ENCODE assay signal across 32 mouse cellular contexts in the genomic region with DNA sequence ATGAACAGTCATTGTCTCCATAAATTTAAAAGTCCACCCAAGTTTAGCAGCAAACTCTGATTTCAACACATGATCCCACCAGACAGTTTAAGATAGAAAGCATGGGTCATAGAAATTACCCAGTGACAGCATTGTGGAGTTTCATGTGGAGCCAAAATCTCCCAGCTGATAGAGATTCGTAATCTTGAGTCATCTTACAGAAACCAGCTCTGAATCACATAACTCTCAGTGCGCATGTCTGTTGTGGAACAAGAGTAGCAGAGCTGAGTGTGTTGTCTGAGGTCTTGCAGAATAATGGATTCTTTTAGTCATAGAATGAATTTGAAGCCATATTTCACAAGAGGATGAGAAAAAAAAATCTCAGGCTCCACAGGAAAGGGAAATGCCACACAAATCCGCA. TPM values are rescaled to one million over a fixed set of nuclear protein-coding genes. Genes with fewer than 3 reads are reported as not detected.
DNase-seq lines count a peak whose midpoint lies in the region; ATAC-seq and TF ChIP-seq lines count a peak whose summit lies in the region.
"Had no signal": no experiment of that assay in that cellular context is flagged by ENCODE, and none has a peak within 500 bp of the region (broad histone marks: within the 10 kb centered on the region; RNA-seq: fewer than 3 reads in every experiment).

No protein-coding gene starts in this region.

- H3K4me1 ChIP-seq in embryonic facial prominence, embryonic 14.5 days (ENCODE audit: control insufficient read depth, insufficient read depth, low read length) = no peaks in the 10 kb centered on the region
- no peaks in the 10 kb centered on the region for H3K4me1 ChIP-seq in embryonic facial prominence, embryonic 10.5 days
- H3K4me1 ChIP-seq in midbrain, postnatal 0 days (ENCODE audit: insufficient read depth, low read length) = no peaks in the 10 kb centered on the region
- H3K4me1 ChIP-seq in midbrain, embryonic 10.5 days = no peaks in the 10 kb centered on the region
- no peaks in the 10 kb centered on the region for H3K4me1 ChIP-seq in liver, postnatal 0 days (ENCODE audit: insufficient read depth)
- H3K4me1 ChIP-seq in forebrain, postnatal 0 days (ENCODE audit: insufficient read depth) = no peaks in the 10 kb centered on the region
- H3K4me1 ChIP-seq: hindbrain, embryonic 13.5 days; kidney, embryonic 15.5 days; limb, embryonic 10.5 days; liver, embryonic 15.5 days; megakaryocyte, embryonic 14.5 days had no signal

- no peak overlapping the region for H3K4me2 ChIP-seq in embryonic facial prominence, embryonic 14.5 days (ENCODE audit: low read depth, low read length)
- no peak overlapping the region for H3K4me2 ChIP-seq in midbrain, postnatal 0 days (ENCODE audit: low read depth, low read length, poor library complexity, severe bottlenecking)
- no peak overlapping the region for H3K4me2 ChIP-seq in liver, postnatal 0 days (ENCODE audit: low read depth, low read length)
- H3K4me2 ChIP-seq in forebrain, postnatal 0 days (ENCODE audit: low read depth) = no peak overlapping the region
- H3K4me2 ChIP-seq: hindbrain, embryonic 13.5 days; kidney, embryonic 15.5 days; liver, embryonic 15.5 days had no signal

- 78% methylated on average over 3 of the region's 3 CpGs for WGBS in embryonic facial prominence, embryonic 14.5 days
- 89% methylated on average over 3 of the region's 3 CpGs for WGBS in embryonic facial prominence, embryonic 10.5 days
- WGBS in midbrain, postnatal 0 days = 81% methylated on average over 3 of the region's 3 CpGs
- WGBS in midbrain, embryonic 10.5 days = 90% methylated on average over 3 of the region's 3 CpGs
- 31% methylated on average over 3 of the region's 3 CpGs for WGBS in macrophage (ENCODE audit: missing documents)
- WGBS in liver, postnatal 0 days (ENCODE audit: insufficient replicate concordance) = 62% methylated on average over 3 of the region's 3 CpGs
- 82% methylated on average over 3 of the region's 3 CpGs for WGBS in forebrain, postnatal 0 days

- H3K79me2 ChIP-seq in macrophage (ENCODE audit: inconsistent target) = no peaks in the 10 kb centered on the region

- TF ChIP-seq EP300 in liver, postnatal 0 days (IDR thresholded peaks at IDR 0.05; ENCODE audit: low read depth) = no peak

- peak; percentile 4 for DNase-seq in embryonic facial prominence, embryonic 14.5 days (ENCODE audit: low spot score)
- DNase-seq in embryonic facial prominence, embryonic 10.5 days (ENCODE audit: low spot score) = no peak
- DNase-seq in midbrain, postnatal 0 days (ENCODE audit: low spot score) = peak; percentile 5
- DNase-seq in midbrain, embryonic 10.5 days (ENCODE audit: low spot score) = no peak
- no peak for DNase-seq in liver, postnatal 0 days
- DNase-seq in neural tube, embryonic 10.5 days (ENCODE audit: extremely low spot score, low spot score) = no peak
- no peak for DNase-seq in forebrain, postnatal 0 days
- DNase-seq: adrenal gland, postnatal 25 days; cerebellum, adult 9-11 months; gastrocnemius, postnatal 14 days; heart, adult 2 months; heart, postnatal 36 days; kidney, adult 11 months; kidney, postnatal 36 days; liver; lung, postnatal 10 days had no signal

- no peak overlapping the region for H3K9ac ChIP-seq in embryonic facial prominence, embryonic 14.5 days (ENCODE audit: low read depth, low read length)
- H3K9ac ChIP-seq in midbrain, postnatal 0 days (replicated peaks; ENCODE audit: low read length, poor library complexity, severe bottlenecking) = no peak overlapping the region
- H3K9ac ChIP-seq in liver, postnatal 0 days (replicated peaks) = no peak overlapping the region
- no peak overlapping the region for H3K9ac ChIP-seq in forebrain, postnatal 0 days
- H3K9ac ChIP-seq: hindbrain, embryonic 13.5 days; kidney, embryonic 15.5 days; liver, embryonic 15.5 days had no signal

- no peaks in the 10 kb centered on the region for H3K27me3 ChIP-seq in embryonic facial prominence, embryonic 14.5 days (replicated peaks; ENCODE audit: control insufficient read depth, insufficient read depth, low read length)
- no peaks in the 10 kb centered on the region for H3K27me3 ChIP-seq in embryonic facial prominence, embryonic 10.5 days (replicated peaks; ENCODE audit: low read depth, poor library complexity, severe bottlenecking)
- no peaks in the 10 kb centered on the region for H3K27me3 ChIP-seq in midbrain, postnatal 0 days (ENCODE audit: insufficient read depth, low read length)
- H3K27me3 ChIP-seq in midbrain, embryonic 10.5 days (ENCODE audit: low read depth, poor library complexity, severe bottlenecking) = no peaks in the 10 kb centered on the region
- H3K27me3 ChIP-seq in liver, postnatal 0 days (ENCODE audit: insufficient read depth, low read length) = no peaks in the 10 kb centered on the region
- H3K27me3 ChIP-seq in forebrain, postnatal 0 days (ENCODE audit: insufficient read depth, low read length) = no peaks in the 10 kb centered on the region
- H3K27me3 ChIP-seq: hindbrain, embryonic 13.5 days; kidney, embryonic 15.5 days; liver, embryonic 15.5 days; megakaryocyte, embryonic 14.5 days had no signal

- no peak overlapping the region for H3K4me3 ChIP-seq in embryonic facial prominence, embryonic 14.5 days (ENCODE audit: low read depth, low read length)
- no peak overlapping the region for H3K4me3 ChIP-seq in embryonic facial prominence, embryonic 10.5 days
- H3K4me3 ChIP-seq in midbrain, postnatal 0 days (ENCODE audit: low read depth, low read length) = no peak overlapping the region
- no peak overlapping the region for H3K4me3 ChIP-seq in midbrain, embryonic 10.5 days
- no peak overlapping the region for H3K4me3 ChIP-seq in macrophage (ENCODE audit: inconsistent target)
- H3K4me3 ChIP-seq in liver, postnatal 0 days (ENCODE audit: low read depth, low read length) = no peak overlapping the region
- H3K4me3 ChIP-seq in forebrain, postnatal 0 days (ENCODE audit: low read depth, low read length) = no peak overlapping the region
- H3K4me3 ChIP-seq: heart, adult 2 months; hindbrain, embryonic 13.5 days; kidney, embryonic 15.5 days; left cerebral cortex, adult 2 months; limb, embryonic 10.5 days; liver, embryonic 15.5 days; megakaryocyte, embryonic 14.5 days had no signal

- no peak for ATAC-seq in embryonic facial prominence, embryonic 14.5 days (ENCODE audit: low read depth)
- no peak for ATAC-seq in midbrain, postnatal 0 days (ENCODE audit: low FRiP score)
- no peak for ATAC-seq in liver, postnatal 0 days
- ATAC-seq in forebrain, postnatal 0 days = no peak
- ATAC-seq: activated CD4-positive, CD25-positive, alpha-beta regulatory T cell, adult 4 months; forebrain, embryonic 14.5 days; midbrain, embryonic 16.5 days had no signal

- TF ChIP-seq CTCF in midbrain, postnatal 0 days (IDR thresholded peaks at IDR 0.05) = no peak
- TF ChIP-seq CTCF in liver, postnatal 0 days (IDR thresholded peaks at IDR 0.05; ENCODE audit: low read depth) = no peak
- TF ChIP-seq CTCF in forebrain, postnatal 0 days (IDR thresholded peaks at IDR 0.05; ENCODE audit: low read depth) = no peak

- H3K36me3 ChIP-seq in embryonic facial prominence, embryonic 14.5 days (ENCODE audit: control insufficient read depth, insufficient read depth, low read length) = no peaks in the 10 kb centered on the region
- no peaks in the 10 kb centered on the region for H3K36me3 ChIP-seq in embryonic facial prominence, embryonic 10.5 days (replicated peaks)
- no peaks in the 10 kb centered on the region for H3K36me3 ChIP-seq in midbrain, postnatal 0 days (ENCODE audit: insufficient read depth, low read length)
- H3K36me3 ChIP-seq in midbrain, embryonic 10.5 days = no peaks in the 10 kb centered on the region
- no peaks in the 10 kb centered on the region for H3K36me3 ChIP-seq in macrophage (ENCODE audit: inconsistent target)
- no peaks in the 10 kb centered on the region for H3K36me3 ChIP-seq in liver, postnatal 0 days (replicated peaks; ENCODE audit: insufficient read depth, low read length)
- H3K36me3 ChIP-seq in forebrain, postnatal 0 days (ENCODE audit: insufficient read depth) = no peaks in the 10 kb centered on the region
- H3K36me3 ChIP-seq: G1E; hindbrain, embryonic 13.5 days; kidney, embryonic 15.5 days; limb, embryonic 10.5 days; liver, embryonic 15.5 days had no signal

- H3K27ac ChIP-seq in embryonic facial prominence, embryonic 14.5 days (replicated peaks; ENCODE audit: low read depth, low read length) = no peak overlapping the region
- H3K27ac ChIP-seq in embryonic facial prominence, embryonic 10.5 days (replicated peaks) = no peak overlapping the region
- H3K27ac ChIP-seq in midbrain, postnatal 0 days (ENCODE audit: low read depth, low read length) = no peak overlapping the region
- H3K27ac ChIP-seq in midbrain, embryonic 10.5 days (replicated peaks) = no peak overlapping the region
- peak overlapping the region; percentile 19; the same call in 1 of the 2 replicates for H3K27ac ChIP-seq in macrophage
- no peak overlapping the region for H3K27ac ChIP-seq in liver, postnatal 0 days (ENCODE audit: low read depth)
- H3K27ac ChIP-seq in forebrain, postnatal 0 days (ENCODE audit: low read depth, low read length) = no peak overlapping the region
- H3K27ac ChIP-seq: heart, adult 2 months; hindbrain, embryonic 13.5 days; kidney, embryonic 15.5 days; left cerebral cortex, adult 2 months; limb, embryonic 10.5 days; liver, embryonic 15.5 days; stomach, postnatal 0 days had no signal

- H3K9me3 ChIP-seq in embryonic facial prominence, embryonic 14.5 days (ENCODE audit: control insufficient read depth, low read length) = no peaks in the 10 kb centered on the region
- no peaks in the 10 kb centered on the region for H3K9me3 ChIP-seq in embryonic facial prominence, embryonic 10.5 days
- H3K9me3 ChIP-seq in midbrain, postnatal 0 days (ENCODE audit: low read length) = no peaks in the 10 kb centered on the region
- H3K9me3 ChIP-seq in midbrain, embryonic 10.5 days (replicated peaks) = no peaks in the 10 kb centered on the region
- no peaks in the 10 kb centered on the region for H3K9me3 ChIP-seq in liver, postnatal 0 days (ENCODE audit: low read length)
- no peaks in the 10 kb centered on the region for H3K9me3 ChIP-seq in forebrain, postnatal 0 days (ENCODE audit: low read length)
- H3K9me3 ChIP-seq: hindbrain, embryonic 13.5 days; kidney, embryonic 15.5 days; limb, embryonic 10.5 days; liver, embryonic 15.5 days; megakaryocyte, embryonic 14.5 days had no signal

RNA-seq across cellular contexts. Expression of a gene that starts 4.0 kb away (rescaled TPM):
- not detected in 2 replicates for polyA plus RNA-seq in embryonic facial prominence, embryonic 14.5 days (2014; fragmentation: Nextera tagmentation; extraction: Ambion mirVana)
- not detected in 2 replicates for polyA plus RNA-seq in embryonic facial prominence, embryonic 10.5 days (2016; fragmentation: Nextera tagmentation; extraction: Ambion mirVana)
- not detected in 2 replicates for total RNA-seq in midbrain, postnatal 0 days (2014; rRNA removed)
- not detected in 2 replicates for polyA plus RNA-seq in midbrain, postnatal 0 days (2015; fragmentation: Nextera tagmentation; extraction: Ambion mirVana)
- not detected in 2 replicates for polyA plus RNA-seq in midbrain, embryonic 10.5 days (2016; fragmentation: Nextera tagmentation; extraction: Ambion mirVana)
- total RNA-seq in macrophage (2018; cell fraction: chromatin; rRNA removed) = 1 to 10 TPM in 7 of 26 experiments, under 1 TPM in 14, not detected in 5; 0.13 to 3.9 (median 0.86) TPM
- under 1 TPM in 22 of 26 experiments, not detected in 4; 0.03 to 0.47 (median 0.17) TPM for total RNA-seq in macrophage (2018; cell fraction: cytosol; rRNA removed)
- 1 to 10 TPM in 19 of 26 experiments, under 1 TPM in 5, not detected in 2; 0.22 to 5.4 (median 1.7) TPM for total RNA-seq in macrophage (2018; cell fraction: nucleus; rRNA removed)
- polyA plus RNA-seq in macrophage (2018) = not detected in 3 replicates
- not detected in 2 replicates for polyA plus RNA-seq in liver, postnatal 0 days (2015; fragmentation: Nextera tagmentation; extraction: Ambion mirVana)
- total RNA-seq in forebrain, postnatal 0 days (2014; rRNA removed) = not detected in 2 replicates
- not detected in 2 replicates for polyA plus RNA-seq in forebrain, postnatal 0 days (2015; fragmentation: Nextera tagmentation; extraction: Ambion mirVana)
- total RNA-seq: adrenal gland, postnatal 25 days; common myeloid progenitor, adult 5-6 weeks; gastrocnemius, postnatal 14 days; heart, adult 2 months; heart, postnatal 36 days; left cerebral cortex, adult 2 months; neutrophil, adult 5-6 weeks had no signal
- polyA plus RNA-seq: activated CD4-positive, CD25-positive, alpha-beta regulatory T cell, adult 4 months; forebrain, embryonic 14.5 days; G1E; heart, adult 2 months; heart, embryonic 14.5 days; hindbrain, embryonic 13.5 days; kidney, embryonic 15.5 days; limb, embryonic 10.5 days; liver, embryonic 15.5 days; midbrain, embryonic 16.5 days; stomach, postnatal 0 days; urinary bladder, adult 2 months had no signal

RNA-seq across cellular contexts. Expression of a gene that starts 12.5 kb away (rescaled TPM):
- polyA plus RNA-seq in embryonic facial prominence, embryonic 14.5 days (2014; fragmentation: Nextera tagmentation; extraction: Ambion mirVana) = 0.17 and 0.18 TPM in 2 replicates
- polyA plus RNA-seq in embryonic facial prominence, embryonic 10.5 days (2016; fragmentation: Nextera tagmentation; extraction: Ambion mirVana) = not detected in 2 replicates
- not detected in 2 replicates for total RNA-seq in midbrain, postnatal 0 days (2014; rRNA removed)
- not detected in 2 replicates for polyA plus RNA-seq in midbrain, postnatal 0 days (2015; fragmentation: Nextera tagmentation; extraction: Ambion mirVana)
- polyA plus RNA-seq in midbrain, embryonic 10.5 days (2016; fragmentation: Nextera tagmentation; extraction: Ambion mirVana) = not detected in 2 replicates
- total RNA-seq in macrophage (2018; cell fraction: chromatin; rRNA removed) = 10 to 100 TPM in 1 of 26 experiments, 1 to 10 TPM in 21, under 1 TPM in 3, not detected in 1; 0.62 to 11.5 (median 3.3) TPM
- total RNA-seq in macrophage (2018; cell fraction: cytosol; rRNA removed) = 1 to 10 TPM in 11 of 26 experiments, under 1 TPM in 14, not detected in 1; 0.05 to 2.3 (median 0.82) TPM
- 10 to 100 TPM in 7 of 26 experiments, 1 to 10 TPM in 17, under 1 TPM in 1, not detected in 1; 0.24 to 18.1 (median 5.8) TPM for total RNA-seq in macrophage (2018; cell fraction: nucleus; rRNA removed)
- polyA plus RNA-seq in macrophage (2018) = 0.04 to 0.13 TPM (median 0.12 TPM) in 3 replicates
- polyA plus RNA-seq in liver, postnatal 0 days (2015; fragmentation: Nextera tagmentation; extraction: Ambion mirVana) = 0.08 and 0.11 TPM in 2 replicates
- not detected in 2 replicates for total RNA-seq in forebrain, postnatal 0 days (2014; rRNA removed)
- not detected in 2 replicates for polyA plus RNA-seq in forebrain, postnatal 0 days (2015; fragmentation: Nextera tagmentation; extraction: Ambion mirVana)
- total RNA-seq: adrenal gland, postnatal 25 days; gastrocnemius, postnatal 14 days; heart, adult 2 months; heart, postnatal 36 days; left cerebral cortex, adult 2 months had no signal
- polyA plus RNA-seq: forebrain, embryonic 14.5 days; G1E; heart, embryonic 14.5 days; hindbrain, embryonic 13.5 days; kidney, embryonic 15.5 days; limb, embryonic 10.5 days; midbrain, embryonic 16.5 days; stomach, postnatal 0 days had no signal

RNA-seq across cellular contexts. Expression of a gene that starts 13.4 kb away (rescaled TPM):
- polyA plus RNA-seq in embryonic facial prominence, embryonic 14.5 days (2014; fragmentation: Nextera tagmentation; extraction: Ambion mirVana) = 0.08 and 0.57 TPM in 2 replicates
- not detected in 2 replicates for polyA plus RNA-seq in embryonic facial prominence, embryonic 10.5 days (2016; fragmentation: Nextera tagmentation; extraction: Ambion mirVana)
- total RNA-seq in midbrain, postnatal 0 days (2014; rRNA removed) = not detected in 2 replicates
- not detected in 2 replicates for polyA plus RNA-seq in midbrain, postnatal 0 days (2015; fragmentation: Nextera tagmentation; extraction: Ambion mirVana)
- not detected in 2 replicates for polyA plus RNA-seq in midbrain, embryonic 10.5 days (2016; fragmentation: Nextera tagmentation; extraction: Ambion mirVana)
- total RNA-seq in macrophage (2018; cell fraction: chromatin; rRNA removed) = not detected
- total RNA-seq in macrophage (2018; cell fraction: cytosol; rRNA removed) = not detected
- total RNA-seq in macrophage (2018; cell fraction: nucleus; rRNA removed) = not detected
- polyA plus RNA-seq in macrophage (2018) = not detected in 3 replicates
- polyA plus RNA-seq in liver, postnatal 0 days (2015; fragmentation: Nextera tagmentation; extraction: Ambion mirVana) = not detected in 2 replicates
- total RNA-seq in forebrain, postnatal 0 days (2014; rRNA removed) = not detected in 2 replicates
- not detected in 2 replicates for polyA plus RNA-seq in forebrain, postnatal 0 days (2015; fragmentation: Nextera tagmentation; extraction: Ambion mirVana)
- total RNA-seq: adrenal gland, postnatal 25 days; common myeloid progenitor, adult 5-6 weeks; G1E; gastrocnemius, postnatal 14 days; heart, adult 2 months; heart, postnatal 36 days; left cerebral cortex, adult 2 months; neutrophil, adult 5-6 weeks had no signal
- polyA plus RNA-seq: activated CD4-positive, CD25-positive, alpha-beta regulatory T cell, adult 4 months; forebrain, embryonic 14.5 days; G1E; heart, adult 2 months; heart, embryonic 14.5 days; hindbrain, embryonic 13.5 days; kidney, embryonic 15.5 days; limb, embryonic 10.5 days; liver, embryonic 15.5 days; midbrain, embryonic 16.5 days; stomach, postnatal 0 days; urinary bladder, adult 2 months had no signal

RNA-seq across cellular contexts. Expression of a gene that starts 21.4 kb away (rescaled TPM):
- polyA plus RNA-seq in embryonic facial prominence, embryonic 14.5 days (2014; fragmentation: Nextera tagmentation; extraction: Ambion mirVana) = 0.13 and 0.70 TPM in 2 replicates
- polyA plus RNA-seq in embryonic facial prominence, embryonic 10.5 days (2016; fragmentation: Nextera tagmentation; extraction: Ambion mirVana) = not detected in 2 replicates
- 0.11 TPM in 1 of 2 replicates, not detected in the other for total RNA-seq in midbrain, postnatal 0 days (2014; rRNA removed)
- not detected in 2 replicates for polyA plus RNA-seq in midbrain, postnatal 0 days (2015; fragmentation: Nextera tagmentation; extraction: Ambion mirVana)
- polyA plus RNA-seq in midbrain, embryonic 10.5 days (2016; fragmentation: Nextera tagmentation; extraction: Ambion mirVana) = 0.19 TPM in 1 of 2 replicates, not detected in the other
- 1,000 to 10,000 TPM in 6 of 26 experiments, 100 to 1,000 TPM in 15, 10 to 100 TPM in 2, 1 to 10 TPM in 3; 6.2 to 1,635 (median 480) TPM for total RNA-seq in macrophage (2018; cell fraction: chromatin; rRNA removed)
- 1,000 to 10,000 TPM in 4 of 26 experiments, 100 to 1,000 TPM in 14, 10 to 100 TPM in 8; 14.6 to 1,283 (median 441) TPM for total RNA-seq in macrophage (2018; cell fraction: cytosol; rRNA removed)
- total RNA-seq in macrophage (2018; cell fraction: nucleus; rRNA removed) = 1,000 to 10,000 TPM in 5 of 26 experiments, 100 to 1,000 TPM in 16, 10 to 100 TPM in 4, 1 to 10 TPM in 1; 8.2 to 1,286 (median 462) TPM
- 33.0 to 58.3 TPM (median 40.1 TPM) in 3 replicates for polyA plus RNA-seq in macrophage (2018)
- polyA plus RNA-seq in liver, postnatal 0 days (2015; fragmentation: Nextera tagmentation; extraction: Ambion mirVana) = 2.0 and 2.5 TPM in 2 replicates
- total RNA-seq in forebrain, postnatal 0 days (2014; rRNA removed) = 0.08 TPM in 1 of 2 replicates, not detected in the other
- not detected in 2 replicates for polyA plus RNA-seq in forebrain, postnatal 0 days (2015; fragmentation: Nextera tagmentation; extraction: Ambion mirVana)
- total RNA-seq: left cerebral cortex, adult 2 months had no signal
- polyA plus RNA-seq: activated CD4-positive, CD25-positive, alpha-beta regulatory T cell, adult 4 months; G1E; kidney, embryonic 15.5 days; limb, embryonic 10.5 days; midbrain, embryonic 16.5 days had no signal

RNA-seq across cellular contexts. Expression of a gene that starts 31.1 kb away (rescaled TPM):
- 0.08 TPM in 1 of 2 replicates, not detected in the other for polyA plus RNA-seq in embryonic facial prominence, embryonic 14.5 days (2014; fragmentation: Nextera tagmentation; extraction: Ambion mirVana)
- polyA plus RNA-seq in embryonic facial prominence, embryonic 10.5 days (2016; fragmentation: Nextera tagmentation; extraction: Ambion mirVana) = not detected in 2 replicates
- not detected in 2 replicates for total RNA-seq in midbrain, postnatal 0 days (2014; rRNA removed)
- polyA plus RNA-seq in midbrain, postnatal 0 days (2015; fragmentation: Nextera tagmentation; extraction: Ambion mirVana) = 0.10 TPM in 1 of 2 replicates, not detected in the other
- not detected in 2 replicates for polyA plus RNA-seq in midbrain, embryonic 10.5 days (2016; fragmentation: Nextera tagmentation; extraction: Ambion mirVana)
- total RNA-seq in macrophage (2018; cell fraction: chromatin; rRNA removed) = not detected
- not detected for total RNA-seq in macrophage (2018; cell fraction: cytosol; rRNA removed)
- not detected for total RNA-seq in macrophage (2018; cell fraction: nucleus; rRNA removed)
- not detected in 3 replicates for polyA plus RNA-seq in macrophage (2018)
- not detected in 2 replicates for polyA plus RNA-seq in liver, postnatal 0 days (2015; fragmentation: Nextera tagmentation; extraction: Ambion mirVana)
- not detected in 2 replicates for total RNA-seq in forebrain, postnatal 0 days (2014; rRNA removed)
- polyA plus RNA-seq in forebrain, postnatal 0 days (2015; fragmentation: Nextera tagmentation; extraction: Ambion mirVana) = not detected in 2 replicates
- total RNA-seq: adrenal gland, postnatal 25 days; common myeloid progenitor, adult 5-6 weeks; G1E; gastrocnemius, postnatal 14 days; heart, adult 2 months; heart, postnatal 36 days; left cerebral cortex, adult 2 months; neutrophil, adult 5-6 weeks had no signal
- polyA plus RNA-seq: activated CD4-positive, CD25-positive, alpha-beta regulatory T cell, adult 4 months; forebrain, embryonic 14.5 days; G1E; heart, adult 2 months; heart, embryonic 14.5 days; hindbrain, embryonic 13.5 days; kidney, embryonic 15.5 days; limb, embryonic 10.5 days; liver, embryonic 15.5 days; midbrain, embryonic 16.5 days; stomach, postnatal 0 days; urinary bladder, adult 2 months had no signal

Comparison
In these comparisons a context has a peak if more than half of its experiments do, and no peak if none do; other contexts are left out.
1. DNase-seq: peak in embryonic facial prominence, embryonic 14.5 days (single experiment) and midbrain, postnatal 0 days (single experiment); none in embryonic facial prominence, embryonic 10.5 days (single experiment), midbrain, embryonic 10.5 days (single experiment), liver, postnatal 0 days (single experiment), neural tube, embryonic 10.5 days (single experiment) and forebrain, postnatal 0 days (single experiment).